Mouse (Mus musculus): Measurements from ENCODE around the gene Sstr3.

Sstr3 gene

DNA sequence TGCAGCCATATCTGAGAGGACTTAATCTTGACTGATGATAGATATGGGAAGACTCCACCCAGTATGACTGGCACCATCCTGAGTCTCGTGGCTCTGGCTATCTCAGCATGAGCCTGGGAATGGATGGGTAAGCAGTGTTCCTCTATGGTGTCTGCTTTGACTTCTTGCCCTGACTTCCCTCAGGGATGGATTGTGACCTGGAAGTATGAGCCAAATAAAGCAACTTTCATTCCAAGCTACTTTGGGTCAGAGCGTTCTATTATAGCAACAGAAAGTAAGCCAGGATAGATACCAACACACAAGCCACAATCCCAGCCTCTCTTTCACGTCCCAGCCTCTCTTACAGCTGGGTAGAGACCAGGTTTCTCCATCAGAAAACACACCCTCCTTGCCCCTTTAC lies 38.9 kb downstream of the Sstr3 start:
- intact Hi-C loops (cut with DNase I) = no loop called here

DNA sequence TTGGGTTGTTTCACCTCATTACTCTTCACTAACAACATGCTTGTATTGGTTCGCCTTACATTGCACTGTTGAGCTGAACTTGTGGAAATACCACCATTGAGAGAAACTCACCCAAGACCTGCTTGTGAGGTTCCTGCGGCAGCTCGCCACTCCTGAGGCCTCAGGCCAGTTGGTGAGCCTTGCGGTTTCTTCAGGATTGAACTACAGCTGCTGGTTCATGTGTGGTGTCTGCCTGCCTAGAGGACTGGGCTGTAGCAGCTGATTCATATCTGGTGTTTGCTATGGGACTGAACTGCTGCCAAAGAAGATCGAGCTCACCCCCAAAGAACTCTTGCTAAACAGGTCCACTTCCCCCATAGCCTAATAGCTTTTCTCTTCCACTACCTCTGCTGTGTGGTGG lies 39.7 kb downstream of the Sstr3 start:
- intact Hi-C loops (cut with DNase I) = no loop called here

DNA sequence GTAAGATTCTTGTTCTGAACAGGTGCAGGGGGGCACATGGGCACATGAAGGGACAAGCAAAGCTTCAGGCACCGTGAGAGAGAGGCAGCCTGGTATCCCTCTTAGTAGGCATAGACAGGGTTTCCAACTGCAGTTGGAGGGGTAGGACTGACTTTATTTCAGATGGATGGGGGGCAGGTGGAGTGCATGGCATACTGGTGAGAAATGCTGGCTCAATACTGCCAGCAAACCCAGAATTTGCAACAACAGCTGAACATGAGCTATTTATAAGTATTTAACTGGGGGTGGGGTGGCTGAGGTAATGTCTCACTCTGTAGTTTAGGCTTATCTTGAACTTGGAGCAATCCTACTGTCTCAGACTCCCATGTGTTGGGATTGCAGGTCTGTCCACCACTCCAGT lies 40.5 kb downstream of the Sstr3 start:
- intact Hi-C loops (cut with DNase I) = no loop called here

DNA sequence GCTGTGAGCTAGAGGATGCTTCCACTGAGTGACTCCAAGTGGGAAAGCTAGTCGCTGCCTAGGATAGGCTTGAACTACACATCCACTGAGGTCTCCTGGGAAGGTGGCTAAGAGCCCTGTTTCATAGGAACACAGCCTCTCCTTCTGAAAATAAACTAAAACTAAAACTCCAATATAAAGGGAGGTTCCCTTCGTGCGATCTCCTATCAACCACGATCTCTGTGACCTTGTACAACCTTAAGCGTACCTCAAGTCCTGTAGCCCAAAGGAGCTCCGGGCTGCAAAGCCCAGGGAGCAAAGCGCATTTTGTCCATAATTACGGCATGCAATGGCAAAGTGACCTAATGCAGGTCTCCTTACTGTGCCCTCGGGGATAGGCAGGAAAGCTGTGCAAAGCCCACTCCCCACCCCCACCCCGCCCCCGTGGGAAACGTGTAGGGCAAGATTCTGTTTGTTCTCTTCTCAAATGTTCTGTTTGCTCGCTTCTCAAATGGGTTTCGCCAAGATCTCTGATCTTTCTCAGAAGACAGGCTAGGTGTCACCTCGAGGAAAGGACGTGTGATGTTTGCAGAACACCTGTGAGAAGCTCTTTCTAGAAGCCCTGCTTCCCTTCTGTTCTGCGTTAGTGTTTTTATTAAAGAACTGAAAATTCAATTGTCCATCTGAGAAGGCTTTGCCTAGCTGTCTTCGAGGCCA lies 41.9 kb downstream of the Sstr3 start:
- intact Hi-C loops (cut with DNase I) = no loop called here

DNA sequence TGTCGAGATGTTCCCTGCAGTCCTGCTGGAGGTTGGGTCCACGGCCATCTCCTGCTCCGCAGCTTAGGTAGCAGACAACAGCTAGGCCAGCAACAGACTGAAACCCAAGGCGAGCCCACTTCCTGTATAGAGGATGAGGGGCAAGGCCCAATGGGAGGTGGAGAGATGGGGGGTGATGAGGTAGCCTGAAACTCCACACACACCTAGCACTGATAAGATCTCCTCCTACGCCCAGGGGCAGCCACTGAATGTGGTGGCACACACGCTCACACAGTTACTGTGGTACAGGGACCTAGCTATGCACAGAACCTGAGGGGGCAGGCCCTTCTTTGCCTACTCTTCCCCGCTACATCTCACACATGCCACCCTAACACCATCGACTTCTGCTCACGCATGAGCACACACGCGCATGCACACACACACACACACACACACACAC lies 49.5 kb downstream of the Sstr3 start, which contains the start of gene Il2rb:
Gene Il2rb (minus strand): TSS at position 304 of the 439 bp plus-strand sequence.
- intact Hi-C loops (cut with DNase I) = no loop called here

DNA sequence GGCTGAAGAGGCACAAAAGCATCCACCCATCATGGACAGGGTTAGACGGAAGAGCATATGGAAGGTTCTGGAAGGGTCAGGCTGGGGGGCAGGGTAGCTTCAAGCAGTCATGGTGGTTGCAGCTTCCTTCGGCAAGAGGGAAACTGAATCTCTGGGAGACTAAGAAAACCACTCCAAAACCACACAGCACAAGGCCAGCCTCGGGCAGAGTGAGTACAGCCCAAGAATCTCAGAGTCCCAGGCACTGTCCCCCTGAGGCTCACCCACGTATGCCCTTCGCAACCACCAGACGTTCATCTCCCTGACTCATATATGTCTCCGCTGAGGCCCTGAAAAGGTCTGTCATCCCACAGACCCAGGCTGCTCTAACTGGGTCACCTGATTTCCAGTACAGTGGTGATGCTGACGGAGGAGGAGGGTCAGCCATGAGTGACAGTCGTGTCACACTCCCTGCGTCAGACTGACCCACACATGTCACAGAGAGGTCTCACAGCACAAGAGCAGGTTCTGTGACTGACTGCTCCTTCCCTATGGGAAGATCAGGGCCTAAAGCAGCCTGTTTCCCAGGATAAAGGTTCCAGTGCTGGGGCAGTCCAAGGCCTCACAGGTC lies 51.0 kb downstream of the Sstr3 start:
- intact Hi-C loops (cut with DNase I) = no loop called here

DNA sequence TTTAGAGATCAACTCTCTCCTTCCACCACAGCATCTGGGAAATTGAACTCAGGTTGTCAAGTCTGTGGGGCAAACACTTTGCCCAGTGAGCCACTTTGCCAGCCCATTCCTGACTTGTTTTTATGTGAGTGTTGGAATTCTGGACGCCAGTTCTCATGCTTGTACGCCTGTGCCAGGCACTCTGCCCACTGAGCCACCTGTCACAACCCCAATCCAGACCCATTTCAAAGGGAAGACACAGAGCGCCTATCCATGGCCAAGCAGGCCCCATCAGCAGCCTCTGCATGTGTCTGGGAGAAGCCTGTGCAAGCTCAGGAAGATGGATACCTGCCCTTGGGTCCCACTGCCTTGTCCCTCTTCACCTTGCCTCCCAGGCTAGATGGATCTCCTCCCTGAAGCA lies 53.2 kb downstream of the Sstr3 start:
- intact Hi-C loops (cut with DNase I) = no loop called here

DNA sequence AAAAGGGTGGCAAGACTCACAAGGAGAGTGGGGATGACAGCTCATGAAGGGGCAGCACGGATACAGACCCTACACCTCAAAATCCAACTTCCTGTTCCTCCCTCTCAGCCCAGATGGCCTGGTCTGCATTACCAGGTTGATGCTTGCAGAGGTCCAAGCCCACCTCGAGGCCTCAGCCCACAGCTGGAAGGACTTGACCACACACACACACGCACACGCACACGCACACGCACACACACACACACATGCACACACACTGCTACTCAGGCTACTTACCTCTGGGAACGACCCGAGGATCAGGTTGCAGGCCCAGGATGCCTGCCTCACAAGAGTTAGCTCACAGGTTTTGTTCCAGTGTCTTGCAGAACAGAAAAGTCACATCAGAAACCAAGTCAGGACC lies 54.6 kb downstream of the Sstr3 start:
- intact Hi-C loops (cut with DNase I) = no loop called here

DNA sequence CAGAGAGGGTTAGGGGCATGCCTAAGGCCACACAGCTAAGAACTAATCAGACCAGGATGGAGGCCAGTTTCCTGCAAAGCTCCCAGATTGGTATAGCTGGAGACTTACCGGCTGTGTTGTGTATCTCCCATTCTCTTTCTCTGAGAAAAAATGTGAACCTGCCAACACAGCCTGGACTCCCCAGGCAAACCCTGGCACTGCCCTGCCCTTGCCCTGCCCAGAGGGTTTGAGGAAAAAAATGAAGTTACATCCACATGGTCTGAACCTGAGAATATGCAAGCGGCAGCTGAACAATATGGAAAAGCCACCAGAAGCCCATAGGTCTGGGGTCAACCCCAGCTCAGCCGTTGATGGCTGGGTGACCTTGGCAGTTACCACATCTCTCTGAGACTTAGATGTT lies 55.2 kb downstream of the Sstr3 start:
- intact Hi-C loops (cut with DNase I) = no loop called here

DNA sequence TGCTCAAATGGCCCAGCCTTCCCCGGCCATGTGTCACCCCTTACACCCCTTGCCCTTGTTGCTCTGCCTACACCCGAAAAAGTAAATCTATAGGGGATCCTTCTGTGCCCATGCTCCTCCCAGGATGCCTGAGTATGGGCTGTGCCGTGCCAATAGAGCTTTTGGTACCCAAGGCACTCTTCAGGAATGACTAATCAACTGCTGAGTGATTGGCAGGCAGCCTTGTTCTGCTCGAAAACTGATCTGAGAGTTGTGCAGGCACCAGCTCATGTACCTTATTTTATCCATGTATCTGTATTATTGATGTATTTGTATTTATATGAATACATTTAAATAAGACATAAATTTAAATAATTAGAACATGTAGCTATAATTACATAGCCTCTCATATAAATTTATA lies 57.4 kb downstream of the Sstr3 start:
- intact Hi-C loops (cut with DNase I) = no loop called here

All from adrenal gland (tissue).